Mouse (Mus musculus) limb, embryonic 13.5 days (tissue): ENCODE data around the gene Ccdc138. TPM values are rescaled to one million over a fixed set of nuclear protein-coding genes. Genes with fewer than 3 reads are reported as not detected.

Experiments
- ATAC-seq: fragments of 200-750 bp; cut with Nextera tagmentation; 2 replicates; pipeline ENCODE4 v1.8.0; 2017; ENCODE audit warnings: low read depth, moderate number of reproducible peaks, moderate TSS enrichment; ENCODE audit not compliant: low FRiP score
- H3K27ac ChIP-seq: fragments of 300-500 bp; sonication (generic); 2 replicates; pipeline ENCODE4 v1.5.1; 2015; ENCODE audit warnings: inconsistent platforms, mild to moderate bottlenecking, moderate library complexity
- H3K27me3 ChIP-seq: fragments of 300-500 bp; sonication (generic); 2 replicates; pipeline ENCODE4 v1.6.1; 2015; ENCODE audit warnings: mild to moderate bottlenecking, inconsistent platforms
- H3K36me3 ChIP-seq: fragments of 300-500 bp; sonication (generic); 2 replicates; pipeline ENCODE4 v1.6.1; 2015; ENCODE audit warnings: inconsistent platforms, mild to moderate bottlenecking, moderate library complexity
- H3K4me1 ChIP-seq: fragments of 300-500 bp; sonication (generic); 2 replicates; pipeline ENCODE4 v1.6.1; 2015; ENCODE audit warnings: inconsistent platforms
- H3K4me2 ChIP-seq: fragments of 300-500 bp; sonication (generic); replicated peaks from 2 replicates; pipeline ENCODE4 v1.6.1; 2015; ENCODE audit warnings: inconsistent platforms, mild to moderate bottlenecking, moderate library complexity
- H3K4me3 ChIP-seq: fragments of 300-500 bp; sonication (generic); 2 replicates; pipeline ENCODE4 v1.5.1; 2015; ENCODE audit warnings: moderate library complexity, mild to moderate bottlenecking, inconsistent platforms
- H3K9ac ChIP-seq: fragments of 300-500 bp; sonication (generic); 2 replicates; pipeline ENCODE4 v1.6.1; 2015; ENCODE audit warnings: mild to moderate bottlenecking, inconsistent platforms
- H3K9me3 ChIP-seq: fragments of 300-500 bp; sonication (generic); 2 replicates; pipeline ENCODE4 v1.6.1; 2016; ENCODE audit warnings: inconsistent platforms
- WGBS: fragments of 180-500 bp; shearing (Covaris S2); methylation state at CpG from one replicate; pipeline ENCODE4 v1.1.7; 2015; 5-methylcytosine and 5-hydroxymethylcytosine counted together
- polyA plus RNA-seq: library from polyadenylated mRNA; unstranded; fragments of >200 nt; fragmentation: Nextera tagmentation; extraction: Ambion mirVana; gene quantifications from 2 replicates; pipeline ENCODE4 v1.2.1, GENCODE M21; 2015

Gene Ccdc138
- polyA plus RNA-seq, 1 experiment from 2014 or later, result 12.7 TPM

DNA sequence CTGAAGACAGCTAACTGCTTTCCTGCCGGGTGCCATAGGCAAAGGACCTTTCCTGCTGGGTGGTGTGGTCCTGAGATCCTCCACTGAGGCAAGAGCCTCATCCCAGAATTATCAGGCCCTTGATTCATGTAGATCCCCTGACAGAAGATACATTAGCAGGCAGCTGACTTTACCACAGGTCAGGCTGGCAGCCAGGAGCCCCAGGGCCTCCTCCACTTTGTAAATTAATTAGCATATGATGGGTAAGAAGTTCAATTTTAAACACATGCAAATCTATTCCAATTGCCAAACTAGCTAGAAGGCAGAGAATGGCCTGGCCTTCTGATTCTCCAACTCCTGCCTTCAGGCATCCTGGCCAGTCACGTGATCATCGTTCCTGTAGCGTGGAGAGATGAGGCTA lies 121.5 kb downstream of the Ccdc138 start:
- Histone ChIP-seq H3K27ac (no peak overlapping the region), H3K4me2 (no peak overlapping the region), H3K9me3 (no peaks in the 10 kb centered on the region), H3K36me3 (no peaks in the 10 kb centered on the region), H3K27me3 (no peaks in the 10 kb centered on the region), H3K4me3 (no peak overlapping the region), H3K9ac (no peak overlapping the region), H3K4me1 (no peaks in the 10 kb centered on the region)
- WGBS, result 87% methylated on average over 4 of the region's 4 CpGs
- ATAC-seq, result no peak

DNA sequence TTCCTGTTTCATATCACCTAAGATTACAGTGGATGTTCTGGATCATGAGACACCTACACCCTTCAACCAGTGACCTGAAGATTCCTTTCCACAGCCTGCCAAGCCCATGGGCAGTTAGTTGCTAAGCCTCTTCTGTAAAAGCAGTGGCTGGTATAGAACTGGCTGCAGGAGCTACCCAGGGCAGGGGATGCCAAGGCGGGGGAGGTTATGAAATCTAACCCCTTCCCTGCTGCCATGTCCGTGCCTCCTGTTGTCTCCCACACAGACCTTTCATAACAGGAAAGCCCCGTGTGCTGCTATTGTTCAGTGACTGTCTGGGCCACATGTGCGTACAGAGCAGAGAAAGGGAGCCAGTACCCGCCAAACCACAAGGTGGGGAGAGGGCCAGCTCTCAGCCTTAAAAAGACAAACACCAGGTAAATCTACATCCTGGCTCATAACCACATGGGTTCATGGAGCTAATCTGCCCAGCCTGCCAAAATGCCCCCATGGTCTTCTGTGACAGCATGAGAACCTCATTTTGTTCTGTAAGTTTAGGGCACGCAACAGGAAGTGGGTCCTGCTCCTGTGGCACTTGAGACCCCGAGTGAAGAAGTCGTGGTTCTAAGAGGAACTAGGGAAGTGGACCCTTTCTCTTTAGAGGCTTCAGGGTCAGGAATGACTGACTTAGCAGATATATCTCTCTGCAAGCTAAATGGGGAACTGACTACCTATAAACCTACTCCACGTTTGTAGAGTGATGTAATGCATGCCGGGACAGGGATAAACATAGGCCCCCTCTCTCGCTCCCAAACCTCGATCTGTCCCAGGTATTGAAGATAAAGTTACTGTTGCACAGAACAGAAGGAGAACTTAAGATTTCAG lies 127.3 kb downstream of the Ccdc138 start:
- Histone ChIP-seq H3K4me1 (no peaks in the 10 kb centered on the region), H3K4me2 (no peak overlapping the region), H3K4me3 (no peak overlapping the region), H3K9me3 (no peaks in the 10 kb centered on the region), H3K27ac (no peak overlapping the region), H3K9ac (no peak overlapping the region), H3K27me3 (no peaks in the 10 kb centered on the region), H3K36me3 (no peaks in the 10 kb centered on the region)
- 67% methylated on average over 12 of the region's 12 CpGs for WGBS
- no peak for ATAC-seq

Other genes with a start within 250 kb of the Ccdc138 start
- 67.0 and 71.3 TPM in 2 replicates for gene Gcc2, start 242.5 kb upstream of the Ccdc138 start, polyA plus RNA-seq
- gene Lims1, start 174.5 kb upstream of the Ccdc138 start, polyA plus RNA-seq, result 141 and 147 TPM in 2 replicates
- 24.8 and 26.2 TPM in 2 replicates for gene Ranbp2, start 51.0 kb upstream of the Ccdc138 start, polyA plus RNA-seq
- gene Edar, start 177.7 kb downstream of the Ccdc138 start, polyA plus RNA-seq, result 1.4 and 1.7 TPM in 2 replicates
- gene Gm17542, start 220.3 kb downstream of the Ccdc138 start, polyA plus RNA-seq, result not detected in 2 replicates